Mouse (Mus musculus): ENCODE results near the gene Cotl1.

DNA sequence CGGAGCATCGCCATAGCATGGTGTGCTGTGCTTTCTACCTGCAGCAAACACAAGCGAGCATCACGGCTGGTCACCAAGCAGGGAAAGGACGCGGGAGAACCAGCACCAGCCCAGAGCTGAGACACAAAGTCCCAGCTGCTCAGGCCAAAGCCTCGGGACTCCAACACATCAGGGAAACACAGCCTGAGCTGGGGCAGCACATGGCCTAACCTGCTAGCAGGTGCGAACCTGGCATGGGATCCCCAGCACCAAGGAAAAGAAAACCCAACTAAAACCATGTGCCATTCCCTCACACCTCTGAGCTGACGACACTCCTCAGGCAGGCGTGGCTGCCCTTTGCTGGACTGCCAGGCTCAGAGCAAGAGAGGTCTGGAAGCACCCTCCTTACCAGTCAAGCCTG lies 75.0 kb downstream of the Cotl1 start:
- TF ChIP-seq CTCF (IDR thresholded peaks at IDR 0.05; ENCODE audit: extremely low read depth, insufficient read length, insufficient replicate concordance, low read depth, low read length) (no peak), POLR2A (IDR thresholded peaks at IDR 0.05; ENCODE audit: low read depth, low read length) (no peak)

All from small intestine, adult 2 months (tissue).